Mouse (Mus musculus): Measurements from ENCODE around the gene D6Ertd527e. TPM values are rescaled to one million over a fixed set of nuclear protein-coding genes. Genes with fewer than 3 reads are reported as not detected.

D6Ertd527e gene
- polyA plus RNA-seq (2017; shearing (Covaris generic)), result 0.41 TPM

GRCm38 (mm10) chr6:87104123-87104796, at the start of gene D6Ertd527e:
TSS of gene D6Ertd527e (plus strand) at chr6:87104746.

Other genes with a start within 250 kb of the D6Ertd527e start
- gene Nfu1, start 95.5 kb upstream of the D6Ertd527e start, polyA plus RNA-seq (2017; shearing (Covaris generic)), result 69.5 TPM
- gene Gfpt1, start 61.9 kb upstream of the D6Ertd527e start, polyA plus RNA-seq (2017; shearing (Covaris generic)), result 19.4 TPM
- gene Antxr1, start 231.1 kb downstream of the D6Ertd527e start, polyA plus RNA-seq (2017; shearing (Covaris generic)), result not detected
- gene Gkn1, start 246.2 kb downstream of the D6Ertd527e start, polyA plus RNA-seq (2017; shearing (Covaris generic)), result not detected

Data from effector memory CD4-positive, alpha-beta T cell, adult 7 months (primary cell).